In genomic region chr11:116434287-116434966, GRCm38 (mm10) we compare ENCODE assay signal across 8 mouse cellular contexts. TPM values are rescaled to one million over a fixed set of nuclear protein-coding genes. Genes with fewer than 3 reads are reported as not detected.
DNase-seq lines count a peak whose midpoint lies in the region; ATAC-seq and TF ChIP-seq lines count a peak whose summit lies in the region.

No protein-coding gene starts in this region.

- peak overlapping the region; percentile 91 for H3K27ac ChIP-seq in hindbrain, postnatal 0 days
- H3K27ac ChIP-seq in limb, embryonic 14.5 days (replicated peaks; ENCODE audit: low read depth, low read length), result peak overlapping the region; percentile 85
- H3K27ac ChIP-seq in midbrain, postnatal 0 days (ENCODE audit: low read depth, low read length), result peak overlapping the region; percentile 89

- peak overlapping the region; percentile 76 for H3K4me3 ChIP-seq in hindbrain, postnatal 0 days (ENCODE audit: low read length)
- H3K4me3 ChIP-seq in limb, embryonic 14.5 days (replicated peaks; ENCODE audit: low read length), result peak overlapping the region; percentile 75
- H3K4me3 ChIP-seq in midbrain, postnatal 0 days (ENCODE audit: low read depth, low read length), result peak overlapping the region; percentile 82

- under 1% methylated on average over 41 of the region's 67 CpGs for WGBS in hindbrain, postnatal 0 days
- under 1% methylated on average over 30 of the region's 67 CpGs for WGBS in limb, embryonic 14.5 days
- 2% methylated on average over 25 of the region's 67 CpGs for WGBS in midbrain, postnatal 0 days

- no peak for TF ChIP-seq CTCF in hindbrain, postnatal 0 days (IDR thresholded peaks at IDR 0.05; ENCODE audit: low read depth)
- no peak for TF ChIP-seq CTCF in midbrain, postnatal 0 days (IDR thresholded peaks at IDR 0.05)

- peaks cover 8% of the 10 kb centered on the region; the same call in 1 of the 2 replicates for H3K36me3 ChIP-seq in hindbrain, postnatal 0 days (ENCODE audit: insufficient read depth, low read length)
- peaks cover 33% of the 10 kb centered on the region for H3K36me3 ChIP-seq in limb, embryonic 14.5 days (ENCODE audit: control insufficient read depth, insufficient read depth, low read length)
- H3K36me3 ChIP-seq in midbrain, postnatal 0 days (ENCODE audit: insufficient read depth, low read length), result peaks cover 11% of the 10 kb centered on the region
- H3K36me3 ChIP-seq in splenic B cell, adult 2 months (ENCODE audit: control insufficient read depth, insufficient read depth, low read length, poor library complexity, severe bottlenecking), result 0 out of 2 replicates have a peak, but pooled peaks cover 4% of the 10 kb centered on the region

- peak overlapping the region; percentile 65 for H3K4me2 ChIP-seq in hindbrain, postnatal 0 days (ENCODE audit: low read depth, low read length)
- H3K4me2 ChIP-seq in limb, embryonic 14.5 days (replicated peaks; ENCODE audit: low read depth, low read length, severe bottlenecking), result peak overlapping the region; percentile 82
- H3K4me2 ChIP-seq in midbrain, postnatal 0 days (ENCODE audit: low read depth, low read length, poor library complexity, severe bottlenecking), result peak overlapping the region; percentile 62

- no peak for TF ChIP-seq POLR2A in limb, embryonic 14.5 days (IDR thresholded peaks at IDR 0.05; ENCODE audit: borderline replicate concordance, extremely low read depth, insufficient read depth, insufficient read length)

- H3K9me3 ChIP-seq in hindbrain, postnatal 0 days (ENCODE audit: low read length), result no peaks in the 10 kb centered on the region
- no peaks in the 10 kb centered on the region for H3K9me3 ChIP-seq in limb, embryonic 14.5 days (ENCODE audit: control insufficient read depth, low read length)
- no peaks in the 10 kb centered on the region for H3K9me3 ChIP-seq in midbrain, postnatal 0 days (ENCODE audit: low read length)

- DNase-seq in adrenal gland, adult (ENCODE audit: inconsistent age in 2 of 2, low spot score in 1 of 2), result peak; percentile 71 to 88
- DNase-seq in adrenal gland, postnatal 4 days (ENCODE audit: low spot score in 2 of 2), result no peak
- DNase-seq in cerebellum, postnatal 25 days, result peak; percentile 67 to 70
- peak; percentile 69 to 80 for DNase-seq in gastrocnemius, adult 8-10 months (ENCODE audit: low spot score in 2 of 2)
- peak; percentile 75 for DNase-seq in hindbrain, postnatal 0 days (ENCODE audit: low spot score)
- DNase-seq in limb, embryonic 14.5 days (ENCODE audit: low spot score), result peak; percentile 53
- peak; percentile 66 for DNase-seq in midbrain, postnatal 0 days (ENCODE audit: low spot score)
- DNase-seq in splenic B cell, adult 2 months (ENCODE audit: low read depth, low spot score), result peak; percentile 42

- H3K27me3 ChIP-seq in hindbrain, postnatal 0 days (ENCODE audit: insufficient read depth, low read length), result no peaks in the 10 kb centered on the region
- no peaks in the 10 kb centered on the region for H3K27me3 ChIP-seq in limb, embryonic 14.5 days (ENCODE audit: control insufficient read depth, insufficient read depth, low read length)
- H3K27me3 ChIP-seq in midbrain, postnatal 0 days (ENCODE audit: insufficient read depth, low read length), result no peaks in the 10 kb centered on the region
- H3K27me3 ChIP-seq in splenic B cell, adult 2 months (ENCODE audit: control insufficient read depth, insufficient read depth, low read length, poor library complexity, severe bottlenecking), result no peaks in the 10 kb centered on the region

- peaks cover 17% of the 10 kb centered on the region; the same call in 1 of the 2 replicates for H3K4me1 ChIP-seq in hindbrain, postnatal 0 days (ENCODE audit: insufficient read depth, low read length)
- peaks cover 18% of the 10 kb centered on the region for H3K4me1 ChIP-seq in limb, embryonic 14.5 days (ENCODE audit: control insufficient read depth, insufficient read depth, low read length)
- H3K4me1 ChIP-seq in midbrain, postnatal 0 days (ENCODE audit: insufficient read depth, low read length), result peaks cover 15% of the 10 kb centered on the region

- H3K9ac ChIP-seq in hindbrain, postnatal 0 days (replicated peaks; ENCODE audit: low read length), result peak overlapping the region; percentile 78
- H3K9ac ChIP-seq in limb, embryonic 14.5 days (ENCODE audit: low read depth, low read length, severe bottlenecking), result peak overlapping the region; percentile 76
- H3K9ac ChIP-seq in midbrain, postnatal 0 days (replicated peaks; ENCODE audit: low read length, poor library complexity, severe bottlenecking), result peak overlapping the region; percentile 85

- peak; percentile 8; the same call in 1 of the 2 replicates for ATAC-seq in hindbrain, postnatal 0 days
- peak; percentile 5; the same call in 1 of the 2 replicates for ATAC-seq in limb, embryonic 14.5 days (ENCODE audit: low FRiP score, low read depth)
- peak; percentile 15; the same call in 1 of the 2 replicates for ATAC-seq in midbrain, postnatal 0 days (ENCODE audit: low FRiP score)

RNA-seq across cellular contexts. Expression of gene Ubald2, which starts 0.5 kb away (rescaled TPM):
- 10 to 100 TPM; 62.1 to 63.9 TPM for total RNA-seq in adrenal gland, postnatal 4 days (2021)
- 10 to 100 TPM; 35.1 to 63.5 (median 47.7) TPM for total RNA-seq in gastrocnemius, adult 8-10 months (2022)
- 67.9 and 102 TPM in 2 replicates for total RNA-seq in hindbrain, postnatal 0 days (2014; rRNA removed)
- 39.3 and 41.7 TPM in 2 replicates for polyA plus RNA-seq in hindbrain, postnatal 0 days (2015; fragmentation: Nextera tagmentation; extraction: Ambion mirVana)
- 131 and 148 TPM in 2 replicates for polyA plus RNA-seq in limb, embryonic 14.5 days (2012; rRNA removed)
- polyA plus RNA-seq in limb, embryonic 14.5 days (2014; fragmentation: Nextera tagmentation; extraction: Ambion mirVana), result 46.2 and 48.6 TPM in 2 replicates
- total RNA-seq in midbrain, postnatal 0 days (2014; rRNA removed), result 81.0 and 85.9 TPM in 2 replicates
- 40.1 and 40.9 TPM in 2 replicates for polyA plus RNA-seq in midbrain, postnatal 0 days (2015; fragmentation: Nextera tagmentation; extraction: Ambion mirVana)

RNA-seq across cellular contexts. Expression of gene Rnf157, which starts 21.6 kb away (rescaled TPM):
- total RNA-seq in adrenal gland, postnatal 4 days (2021), result 10 to 100 TPM; 20.0 to 22.0 TPM
- total RNA-seq in gastrocnemius, adult 8-10 months (2022), result 10 to 100 TPM; 23.0 to 29.5 (median 24.2) TPM
- 108 and 117 TPM in 2 replicates for total RNA-seq in hindbrain, postnatal 0 days (2014; rRNA removed)
- polyA plus RNA-seq in hindbrain, postnatal 0 days (2015; fragmentation: Nextera tagmentation; extraction: Ambion mirVana), result 53.0 and 60.5 TPM in 2 replicates
- 20.1 and 23.2 TPM in 2 replicates for polyA plus RNA-seq in limb, embryonic 14.5 days (2012; rRNA removed)
- 17.3 and 19.7 TPM in 2 replicates for polyA plus RNA-seq in limb, embryonic 14.5 days (2014; fragmentation: Nextera tagmentation; extraction: Ambion mirVana)
- total RNA-seq in midbrain, postnatal 0 days (2014; rRNA removed), result 113 and 138 TPM in 2 replicates
- 53.7 and 57.0 TPM in 2 replicates for polyA plus RNA-seq in midbrain, postnatal 0 days (2015; fragmentation: Nextera tagmentation; extraction: Ambion mirVana)

RNA-seq across cellular contexts. Expression of gene Qrich2, which starts 31.6 kb away (rescaled TPM):
- total RNA-seq in adrenal gland, postnatal 4 days (2021), result under 1 TPM in 1 of 2 experiments, not detected in 1; 0.14 TPM
- not detected for total RNA-seq in gastrocnemius, adult 8-10 months (2022)
- not detected in 2 replicates for total RNA-seq in hindbrain, postnatal 0 days (2014; rRNA removed)
- polyA plus RNA-seq in hindbrain, postnatal 0 days (2015; fragmentation: Nextera tagmentation; extraction: Ambion mirVana), result 0.30 and 0.31 TPM in 2 replicates
- polyA plus RNA-seq in limb, embryonic 14.5 days (2012; rRNA removed), result 0.09 and 0.33 TPM in 2 replicates
- polyA plus RNA-seq in limb, embryonic 14.5 days (2014; fragmentation: Nextera tagmentation; extraction: Ambion mirVana), result 0.17 and 0.36 TPM in 2 replicates
- not detected in 2 replicates for total RNA-seq in midbrain, postnatal 0 days (2014; rRNA removed)
- polyA plus RNA-seq in midbrain, postnatal 0 days (2015; fragmentation: Nextera tagmentation; extraction: Ambion mirVana), result 0.14 and 0.15 TPM in 2 replicates

RNA-seq across cellular contexts. Expression of gene Prpsap1, which starts 59.6 kb away (rescaled TPM):
- 100 to 1,000 TPM in 1 of 2 experiments, 10 to 100 TPM in 1; 95.7 to 103 TPM for total RNA-seq in adrenal gland, postnatal 4 days (2021)
- total RNA-seq in gastrocnemius, adult 8-10 months (2022), result 10 to 100 TPM; 10.4 to 12.7 (median 11.5) TPM
- total RNA-seq in hindbrain, postnatal 0 days (2014; rRNA removed), result 99.7 and 105 TPM in 2 replicates
- 148 and 150 TPM in 2 replicates for polyA plus RNA-seq in hindbrain, postnatal 0 days (2015; fragmentation: Nextera tagmentation; extraction: Ambion mirVana)
- polyA plus RNA-seq in limb, embryonic 14.5 days (2012; rRNA removed), result 134 and 144 TPM in 2 replicates
- polyA plus RNA-seq in limb, embryonic 14.5 days (2014; fragmentation: Nextera tagmentation; extraction: Ambion mirVana), result 148 and 157 TPM in 2 replicates
- total RNA-seq in midbrain, postnatal 0 days (2014; rRNA removed), result 110 and 113 TPM in 2 replicates
- polyA plus RNA-seq in midbrain, postnatal 0 days (2015; fragmentation: Nextera tagmentation; extraction: Ambion mirVana), result 156 and 157 TPM in 2 replicates

Comparison
In these comparisons a context has a peak if more than half of its experiments do, and no peak if none do; other contexts are left out.
1. DNase-seq: peak in adrenal gland, adult (2 of 2), cerebellum, postnatal 25 days (2 of 2), gastrocnemius, adult 8-10 months (2 of 2), hindbrain, postnatal 0 days (single experiment), limb, embryonic 14.5 days (single experiment), midbrain, postnatal 0 days (single experiment) and splenic B cell, adult 2 months (single experiment); none in adrenal gland, postnatal 4 days (0 of 2).
2. Peak in every context shown above with its lines, with median percentiles within 50 percentile points of each other: ATAC-seq, H3K27ac ChIP-seq, H3K4me2 ChIP-seq, H3K4me3 ChIP-seq and H3K9ac ChIP-seq.